Mouse (Mus musculus) B cell, adult 62 days (primary cell): ENCODE measurements around the gene 4931429L15Rik. TPM values are rescaled to one million over a fixed set of nuclear protein-coding genes. Genes with fewer than 3 reads are reported as not detected.

Experiments
- total RNA-seq: library from RNA; stranded (reverse); gene quantifications from 4 replicates; pipeline ENCODE4 v1.2.4, GENCODE M21; 2023

4931429L15Rik gene
- total RNA-seq = not detected in 4 replicates

DNA sequence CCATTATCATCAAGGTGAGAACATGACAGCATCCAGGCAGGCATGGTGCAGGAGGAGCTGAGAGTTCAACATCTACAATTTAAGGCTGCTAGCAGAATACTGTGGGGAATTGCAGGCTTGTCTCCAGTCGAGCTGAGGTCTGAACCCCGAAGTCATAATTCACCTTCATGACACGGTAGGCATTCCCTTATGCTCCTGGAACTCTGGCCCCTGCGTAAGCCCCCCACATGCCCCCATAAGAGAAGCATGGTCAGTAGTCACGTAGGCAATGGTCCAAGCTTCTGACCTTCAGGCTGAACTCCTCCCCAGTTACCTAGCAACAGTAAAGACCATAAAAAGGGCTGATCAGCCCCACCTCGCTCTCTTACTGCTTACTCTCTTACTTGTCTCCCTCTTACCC, at the start of gene 4931429L15Rik:
Gene 4931429L15Rik, minus strand, starts transcription at position 101 of the 400 bp plus-strand sequence.

DNA sequence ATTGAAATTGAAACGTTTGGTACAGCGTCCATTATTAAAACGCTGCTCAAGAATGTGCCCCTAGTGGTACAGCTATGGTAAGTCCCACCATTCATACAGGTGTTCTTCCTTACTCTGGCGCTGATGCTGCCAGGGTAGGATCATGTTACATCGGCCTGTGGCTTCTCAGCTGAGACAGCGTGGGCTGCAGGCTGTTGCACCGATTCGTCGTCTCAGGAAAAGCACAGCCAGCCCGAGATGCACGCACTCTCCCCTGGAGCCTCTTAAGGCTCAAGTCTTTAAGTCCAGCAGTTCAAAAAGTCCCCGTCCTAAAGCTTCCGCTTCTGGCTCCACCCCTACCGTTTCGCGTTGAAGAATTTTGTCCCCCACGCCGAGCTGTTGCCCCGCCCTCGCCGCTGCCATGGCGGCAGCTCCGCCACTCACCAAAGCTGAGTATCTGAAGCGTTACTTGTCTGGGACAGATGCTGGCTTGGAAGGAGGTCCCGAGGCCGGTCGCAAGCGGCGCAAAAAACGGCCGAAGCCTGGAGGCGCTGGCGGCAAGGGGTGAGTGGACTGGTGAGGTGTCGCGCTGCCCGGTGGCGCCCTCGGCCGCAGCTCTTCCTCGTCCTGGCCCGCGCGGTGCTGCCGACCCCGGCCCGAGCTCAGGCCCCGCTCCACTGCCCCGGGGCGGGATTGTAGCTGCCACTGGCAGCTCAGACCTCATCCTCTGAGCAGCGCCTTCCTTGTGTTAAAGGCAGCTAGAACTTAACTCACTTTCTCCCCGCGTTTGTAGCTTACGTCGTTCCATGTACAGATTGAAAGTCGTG, 37.0 kb downstream of the 4931429L15Rik start, which contains the start of gene Bud13:
Gene Bud13, plus strand, starts transcription at position 378 of the 806 bp plus-strand sequence.

DNA sequence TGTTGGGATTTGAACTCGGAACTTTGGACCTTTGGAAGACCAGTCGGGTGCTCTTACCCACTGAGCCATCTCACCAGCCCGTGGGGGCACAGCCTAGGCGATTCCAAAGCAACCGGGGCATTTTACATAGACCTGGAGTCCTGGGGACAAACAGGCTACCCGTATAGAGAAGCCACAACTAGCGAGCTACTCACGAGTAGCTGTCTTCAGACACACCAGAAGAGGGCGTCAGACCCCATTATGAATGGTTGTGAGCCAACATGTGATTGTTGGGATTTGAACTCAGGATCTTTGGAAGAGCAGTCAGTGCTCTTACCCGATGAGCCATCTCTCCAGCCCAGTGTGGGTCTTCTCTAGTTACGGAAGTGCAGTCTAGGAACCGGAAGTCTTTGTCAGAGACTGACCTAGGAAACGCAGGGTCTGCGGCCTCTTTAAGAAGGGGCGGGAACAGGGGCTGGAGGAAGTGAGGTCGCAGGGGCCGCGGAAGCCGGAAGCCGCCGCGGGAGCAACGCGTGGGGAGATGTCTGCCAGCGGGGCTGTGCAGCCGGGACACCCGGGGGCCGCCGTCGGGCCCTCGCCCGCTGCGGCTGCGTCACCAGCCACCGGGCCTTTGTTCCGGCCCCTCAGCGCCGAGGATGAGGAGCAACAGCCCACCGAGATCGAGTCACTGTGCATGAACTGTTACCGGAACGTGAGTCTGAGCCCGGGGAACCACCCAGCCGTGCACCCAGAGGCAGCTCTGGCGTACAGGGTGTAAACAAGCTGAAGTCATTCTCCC, 46.9 kb downstream of the 4931429L15Rik start, which contains the start of gene Zpr1:
Gene Zpr1, plus strand, starts transcription at position 388 of the 778 bp plus-strand sequence.

DNA sequence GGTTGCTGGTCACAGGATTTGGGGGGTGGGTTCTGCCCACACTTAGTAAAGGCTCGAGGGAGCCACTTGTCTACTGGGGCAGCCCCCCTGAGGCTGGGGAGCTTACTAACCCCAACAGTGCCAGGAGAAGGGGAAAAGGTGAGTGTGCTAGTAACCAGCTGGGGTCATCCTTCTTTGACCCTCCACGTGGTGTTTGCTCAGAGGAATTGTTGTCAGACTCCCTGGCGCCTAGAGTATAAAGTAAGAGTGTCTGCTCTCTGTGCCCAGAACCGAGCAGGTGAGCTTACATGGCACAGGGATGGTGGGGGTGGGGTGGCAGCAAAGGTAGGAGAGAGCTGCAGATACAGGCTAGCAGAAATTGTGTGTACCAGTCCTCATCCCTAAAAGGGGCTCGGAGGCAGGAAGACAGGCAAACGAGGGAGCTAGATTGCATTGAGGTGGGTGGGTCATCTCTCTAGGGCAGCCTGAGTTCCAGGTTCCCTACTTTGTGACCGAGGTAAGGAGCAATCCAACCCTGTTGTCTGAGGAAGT, 51.4 kb downstream of the 4931429L15Rik start, which contains the start of gene Apoa5:
Gene Apoa5, plus strand, starts transcription at position 291 of the 531 bp plus-strand sequence.

Other genes with a start within 250 kb of the 4931429L15Rik start
- gene Apoa1, start 91.4 kb downstream of the 4931429L15Rik start, total RNA-seq = 1.0 TPM in 1 of 4 replicates, not detected in the others
- not detected in 4 replicates for gene Apoc3, start 84.3 kb downstream of the 4931429L15Rik start, total RNA-seq
- not detected in 4 replicates for gene Apoa4, start 79.3 kb downstream of the 4931429L15Rik start, total RNA-seq
- not detected in 4 replicates for gene Apoa5, start 51.4 kb downstream of the 4931429L15Rik start, total RNA-seq
- gene Zpr1, start 46.9 kb downstream of the 4931429L15Rik start, total RNA-seq = 75.3 to 86.6 TPM (median 78.9 TPM) in 4 replicates
- 23.1 to 29.4 TPM (median 25.7 TPM) in 4 replicates for gene Bud13, start 37.0 kb downstream of the 4931429L15Rik start, total RNA-seq